Mouse (Mus musculus): ENCODE results near the gene Gm20388.

Gene Gm20388

DNA sequence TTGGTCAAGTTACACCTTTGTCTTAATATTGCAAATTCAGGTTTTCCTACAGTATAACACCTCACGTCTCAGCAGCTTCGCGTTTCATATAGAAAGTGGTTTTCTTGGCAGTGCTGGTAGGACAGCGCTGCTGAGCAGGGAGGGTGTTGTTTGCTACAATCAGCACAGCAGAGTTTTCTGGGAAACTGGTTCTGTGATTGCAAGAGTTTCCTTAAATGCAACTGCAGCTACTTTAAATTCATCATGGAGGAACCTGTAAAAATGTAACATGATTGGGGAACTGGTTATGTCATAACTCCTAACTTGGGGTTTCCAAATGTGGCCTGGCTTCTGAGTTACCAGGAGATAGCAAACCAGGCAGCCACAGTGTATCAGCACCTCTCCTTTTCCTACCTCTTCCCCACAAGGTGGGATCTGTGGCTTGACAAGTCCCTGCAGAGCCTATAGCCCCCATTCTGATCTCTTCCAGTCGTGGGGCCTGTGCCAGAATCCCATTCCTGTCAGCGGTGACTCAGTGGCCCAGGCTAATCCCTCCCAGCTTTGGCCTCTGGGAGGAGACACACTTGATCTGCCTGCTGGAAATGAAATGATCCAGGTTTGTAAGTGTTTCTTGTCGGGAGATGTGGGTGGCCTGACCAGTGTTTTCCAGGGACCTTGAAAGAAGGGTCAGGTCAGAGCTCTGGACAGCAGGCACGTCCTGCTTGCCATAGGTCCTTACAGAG is 2109.6 kb downstream of the Gm20388 start:
- DNase-seq (ENCODE audit: low spot score): no peak

DNA sequence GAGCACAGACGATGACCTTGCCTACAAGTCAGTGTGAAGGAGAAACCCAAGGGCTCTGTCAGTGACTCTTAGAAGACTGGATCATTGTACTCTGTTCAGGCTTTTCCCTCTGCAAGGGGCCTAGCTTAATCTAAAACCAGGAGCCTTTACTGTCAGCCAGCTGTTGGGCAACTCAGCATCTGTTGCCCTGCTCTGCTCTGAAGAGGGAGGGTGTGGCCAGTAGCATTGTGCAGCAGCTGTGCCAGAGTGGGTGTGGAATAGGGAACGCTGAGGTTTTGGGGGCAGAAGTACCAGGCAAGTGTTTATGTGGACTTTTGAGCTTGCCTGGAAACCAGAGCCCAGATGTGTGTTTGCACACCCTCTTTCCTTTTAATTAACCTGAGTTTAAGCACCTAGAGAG is 2111.1 kb downstream of the Gm20388 start:
- no peak for DNase-seq (ENCODE audit: low spot score)

DNA sequence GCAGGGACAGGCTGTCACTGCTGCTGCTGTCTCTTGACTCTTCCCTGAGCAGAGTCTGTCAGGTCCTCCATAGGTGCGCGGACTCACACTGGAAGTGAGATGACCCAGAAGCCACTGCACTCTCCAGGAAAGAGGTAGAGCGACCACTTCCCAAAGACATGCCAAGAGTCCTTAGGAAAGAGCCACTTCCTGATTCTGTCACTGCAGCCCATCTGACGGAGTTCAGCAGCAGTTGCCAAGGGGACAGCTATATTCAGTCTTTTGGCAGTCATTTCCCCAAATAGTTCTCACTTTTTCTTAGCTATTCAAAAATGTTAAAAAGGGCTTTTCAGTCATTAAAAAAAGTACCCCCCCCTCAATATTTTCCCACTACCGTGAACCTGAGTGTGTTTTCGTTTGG is 2111.6 kb downstream of the Gm20388 start:
- no peak for DNase-seq (ENCODE audit: low spot score)

DNA sequence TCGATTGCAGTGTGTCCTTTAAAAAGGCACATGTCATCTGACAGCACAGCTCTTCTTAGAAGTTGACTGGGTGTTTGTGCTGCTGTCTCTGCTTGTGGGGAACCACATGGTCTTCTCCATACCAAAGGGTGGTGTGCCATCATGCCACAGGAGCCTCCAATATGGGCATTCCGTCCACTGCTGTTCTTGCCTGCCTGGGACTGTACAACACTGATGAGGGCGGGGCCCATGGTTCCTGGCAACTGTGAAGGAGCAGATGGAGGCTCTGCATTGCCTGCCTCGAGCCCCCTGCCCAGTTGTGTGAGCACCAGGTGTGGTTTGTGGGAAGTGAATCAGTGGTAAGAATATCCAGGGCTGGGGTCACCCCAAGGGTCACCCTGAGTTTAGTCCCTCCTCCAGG is 2112.1 kb downstream of the Gm20388 start:
- DNase-seq (ENCODE audit: low spot score): no peak

DNA sequence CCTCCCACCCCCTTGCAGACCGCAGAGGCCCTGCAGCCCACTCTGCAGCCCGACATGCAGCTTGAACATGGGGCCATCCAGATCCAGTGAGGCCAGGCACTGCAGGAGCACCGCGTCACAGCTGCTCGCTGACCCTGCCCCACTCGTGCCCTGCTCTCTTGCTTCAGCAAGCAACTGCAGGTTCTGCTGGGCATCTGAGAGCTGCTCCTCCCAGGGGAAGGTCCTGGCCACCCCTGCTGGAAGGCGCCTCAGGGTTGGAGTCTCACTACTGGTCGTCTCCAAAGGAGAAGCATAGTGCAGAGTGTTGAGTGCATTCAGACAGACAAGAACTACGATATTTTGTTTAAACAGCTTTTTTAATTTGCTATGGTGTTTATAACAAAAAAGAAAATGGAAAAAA is 2114.9 kb downstream of the Gm20388 start:
- DNase-seq (ENCODE audit: low spot score): no peak

DNA sequence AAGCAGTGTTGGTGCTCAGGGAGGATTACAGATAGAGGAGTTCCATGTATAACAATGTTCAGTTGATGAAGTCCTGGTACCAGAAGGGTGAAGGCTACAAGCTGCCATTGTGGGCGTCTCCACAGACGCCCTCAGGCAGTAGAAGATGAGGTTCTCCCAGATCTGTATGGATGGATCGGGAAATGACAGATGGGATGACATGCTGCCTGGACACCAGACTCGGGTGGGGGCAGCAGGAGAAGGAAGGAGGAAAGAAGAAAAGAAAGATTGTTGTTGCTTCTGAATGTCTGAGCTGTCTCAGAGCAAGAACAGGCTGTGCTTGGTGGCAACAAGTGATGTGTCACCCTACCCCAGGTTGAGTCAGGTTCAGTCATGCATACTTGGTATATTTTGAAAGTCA is 2117.5 kb downstream of the Gm20388 start:
- DNase-seq (ENCODE audit: low spot score): no peak

DNA sequence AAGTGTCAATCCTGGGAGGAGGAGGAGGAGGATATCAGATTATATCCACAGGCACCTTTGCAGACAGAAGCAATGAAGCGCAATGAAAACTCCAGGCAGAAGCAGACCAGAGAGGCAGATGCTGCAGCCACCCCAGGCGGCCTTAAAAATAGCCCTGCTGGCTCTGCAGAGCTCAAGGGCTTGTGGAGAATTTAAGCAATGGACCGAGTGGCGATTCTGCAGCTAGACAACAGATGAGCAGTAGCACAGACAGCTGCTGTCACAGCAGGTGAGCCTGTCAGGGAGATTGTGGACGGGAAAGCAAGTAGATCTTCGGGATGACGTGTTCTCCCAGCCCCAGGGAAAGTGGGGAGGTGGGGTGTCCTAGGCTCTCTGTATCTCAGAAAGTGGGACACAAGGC is 2120.3 kb downstream of the Gm20388 start:
- DNase-seq (ENCODE audit: low spot score): no peak

DNA sequence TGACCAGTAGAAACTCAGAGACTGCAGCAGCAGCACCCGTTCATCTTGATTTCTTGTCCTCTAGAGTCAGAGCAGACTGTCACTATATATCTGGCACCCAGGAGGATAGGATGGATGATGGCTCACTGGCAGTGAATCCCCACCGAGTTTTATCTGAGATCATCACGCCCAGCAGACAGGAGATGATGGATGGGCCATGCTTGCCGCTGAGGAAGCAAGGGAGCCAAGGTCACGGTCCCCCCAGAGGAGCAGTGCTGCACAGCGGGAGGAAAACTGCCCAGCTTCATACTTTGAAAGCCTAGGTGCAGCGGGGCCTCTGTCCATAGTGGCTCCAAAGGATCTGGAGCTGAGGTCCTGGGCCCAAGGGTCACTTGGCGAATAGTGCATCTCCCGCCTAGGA is 2122.1 kb downstream of the Gm20388 start:
- DNase-seq (ENCODE audit: low spot score): no peak

DNA sequence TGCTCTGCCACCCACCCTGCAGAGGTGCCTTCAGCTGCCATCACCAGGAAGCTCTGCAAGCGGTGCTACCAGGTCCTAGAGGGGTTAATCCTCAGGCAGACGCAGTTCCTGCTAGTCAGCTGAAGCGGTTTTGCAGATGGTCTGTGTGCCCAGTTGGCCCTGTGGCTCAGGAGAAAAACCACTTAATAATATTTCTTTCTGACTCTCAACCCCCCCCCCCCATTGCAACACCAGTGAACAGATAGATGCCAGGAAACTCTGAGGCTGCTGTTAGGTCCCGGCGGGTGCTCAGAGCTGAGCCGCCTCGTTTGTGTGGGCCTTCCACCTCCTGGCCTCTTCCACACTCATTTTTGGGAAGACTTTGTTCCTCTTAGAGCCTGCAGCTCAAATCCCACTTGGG is 2124.9 kb downstream of the Gm20388 start:
- DNase-seq (ENCODE audit: low spot score): no peak

DNA sequence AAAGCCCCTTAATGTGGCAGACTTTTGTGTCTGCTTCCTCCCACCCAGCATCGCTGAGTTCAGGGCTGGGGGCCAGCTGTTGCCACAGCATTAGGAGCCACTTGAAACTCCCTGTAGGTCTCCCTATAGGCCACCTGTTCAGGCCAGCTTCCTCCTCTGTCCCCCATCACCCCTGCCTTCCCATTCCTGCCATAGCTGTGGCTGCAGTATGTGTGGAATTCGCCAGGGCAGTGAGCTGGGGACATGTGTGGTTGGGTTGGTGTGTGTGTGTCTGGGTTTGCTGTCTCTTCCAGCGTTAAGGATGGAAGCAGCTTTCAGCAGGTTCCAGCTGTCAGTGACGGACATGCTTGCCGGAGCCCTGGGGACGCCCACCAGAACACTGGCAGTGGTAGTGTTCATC is 2125.7 kb downstream of the Gm20388 start:
- no peak for DNase-seq (ENCODE audit: low spot score)

DNA sequence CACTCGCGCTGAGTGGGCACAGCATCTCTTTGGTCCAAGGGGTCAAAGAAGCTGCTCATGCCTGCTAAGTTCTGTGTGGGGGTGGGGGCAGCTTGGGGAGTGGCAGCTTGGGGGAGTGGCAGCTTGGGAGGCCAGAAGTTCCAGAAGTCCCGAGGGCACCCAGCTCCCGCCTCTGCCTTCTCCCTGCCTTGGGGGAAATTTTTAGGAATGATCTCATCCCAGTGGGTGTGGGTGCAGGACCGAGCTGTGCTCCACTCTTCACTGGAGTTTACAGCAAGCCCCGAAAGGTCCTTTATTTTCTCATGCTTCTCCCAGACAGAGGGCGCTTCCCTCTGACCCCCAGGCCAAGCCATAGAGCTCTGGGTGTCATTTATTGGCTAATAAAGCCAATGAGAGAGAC is 2126.6 kb downstream of the Gm20388 start:
- DNase-seq (ENCODE audit: low spot score): no peak

DNA sequence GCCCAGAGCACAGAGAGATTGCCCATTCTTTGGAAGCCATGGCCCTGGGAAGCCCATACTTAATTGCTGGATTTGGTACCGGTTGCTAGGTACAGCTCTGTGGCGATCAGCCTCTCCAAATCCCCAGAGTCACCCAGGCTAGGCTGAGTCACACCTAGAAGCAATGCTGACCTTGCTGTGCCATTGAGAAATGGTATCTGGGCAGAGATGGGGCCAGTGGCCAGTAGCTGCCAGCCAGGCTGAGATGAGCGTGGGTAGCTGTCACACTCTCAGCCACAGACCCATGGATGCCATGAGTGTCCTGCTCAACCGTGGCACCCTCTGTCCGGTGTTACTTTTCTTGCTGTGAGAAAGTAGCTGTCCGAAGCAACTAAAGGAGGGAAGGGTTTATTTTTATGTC is 2127.4 kb downstream of the Gm20388 start:
- DNase-seq (ENCODE audit: low spot score): no peak

DNA sequence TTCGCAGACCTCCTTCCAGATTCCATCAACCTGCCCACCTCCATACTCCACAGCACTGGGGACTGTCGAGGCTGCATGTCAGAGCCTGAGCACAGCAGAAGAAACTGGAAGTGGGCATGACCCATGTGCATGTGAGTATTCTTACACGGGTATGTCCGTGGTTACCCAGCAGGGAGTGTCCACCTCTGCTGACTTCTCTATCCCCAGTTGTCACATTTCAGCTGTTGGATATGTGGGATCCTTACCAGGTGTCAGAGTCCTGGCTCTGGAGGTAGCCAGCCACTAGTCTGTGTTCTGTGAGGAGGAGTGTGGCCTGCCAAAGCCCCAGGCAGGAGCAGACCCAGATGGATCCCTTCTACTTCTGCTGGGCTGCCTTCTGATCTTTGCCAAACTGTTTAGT is 2128.8 kb downstream of the Gm20388 start:
- DNase-seq (ENCODE audit: low spot score): no peak

DNA sequence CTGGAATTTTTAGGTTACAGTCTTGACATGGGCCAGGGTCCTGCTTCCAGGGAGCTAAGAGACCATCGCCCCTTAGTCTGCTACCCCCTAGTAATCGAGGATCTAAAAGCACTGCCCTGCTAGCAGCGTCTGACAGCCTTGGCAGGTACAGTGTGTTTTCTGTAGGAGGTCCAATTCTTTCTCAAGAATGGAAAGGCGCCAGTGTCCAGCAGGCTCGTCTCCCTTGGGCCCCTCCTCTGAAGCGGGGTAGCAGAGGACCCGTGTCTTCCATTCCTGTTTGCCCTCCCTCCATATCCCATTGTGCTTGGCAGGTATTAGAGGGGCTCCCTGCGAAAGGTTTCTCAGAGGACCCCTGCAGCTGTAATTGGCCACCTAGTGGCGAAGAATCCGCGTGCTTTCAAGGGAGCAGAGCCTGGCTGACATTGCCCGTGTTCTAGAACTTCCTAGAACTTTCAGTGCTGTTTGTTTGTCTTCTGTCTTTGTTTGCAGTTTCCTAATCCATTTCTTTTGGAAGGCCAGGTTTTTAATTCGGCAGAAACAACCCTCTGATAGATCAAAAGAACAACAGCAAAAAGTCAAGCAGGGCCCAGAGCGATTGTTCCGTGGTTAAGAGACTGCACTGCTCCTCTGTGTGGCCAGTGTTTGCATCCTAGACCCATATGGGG is 2136.7 kb downstream of the Gm20388 start:
- no peak for DNase-seq (ENCODE audit: low spot score)

DNA sequence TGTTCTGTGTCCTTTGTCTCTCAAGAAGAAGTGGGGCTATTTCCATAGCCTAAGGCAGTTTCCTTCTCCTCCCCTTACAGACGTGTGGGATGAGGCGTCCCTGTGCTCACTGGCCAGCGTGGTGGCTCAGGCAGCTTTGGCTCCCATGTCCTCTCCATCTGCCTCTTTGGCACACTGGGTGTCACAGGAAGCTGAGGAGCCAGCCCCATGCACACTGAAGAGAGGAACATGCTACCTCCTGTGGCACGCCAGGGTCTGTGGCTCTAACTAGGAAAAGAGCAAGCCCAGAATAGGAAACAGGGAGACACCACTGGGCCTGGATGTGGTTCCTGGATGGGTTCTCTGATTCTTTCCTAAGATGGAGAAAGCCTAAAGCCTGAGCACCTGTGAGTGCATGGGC is 2138.6 kb downstream of the Gm20388 start:
- no peak for DNase-seq (ENCODE audit: low spot score)

DNA sequence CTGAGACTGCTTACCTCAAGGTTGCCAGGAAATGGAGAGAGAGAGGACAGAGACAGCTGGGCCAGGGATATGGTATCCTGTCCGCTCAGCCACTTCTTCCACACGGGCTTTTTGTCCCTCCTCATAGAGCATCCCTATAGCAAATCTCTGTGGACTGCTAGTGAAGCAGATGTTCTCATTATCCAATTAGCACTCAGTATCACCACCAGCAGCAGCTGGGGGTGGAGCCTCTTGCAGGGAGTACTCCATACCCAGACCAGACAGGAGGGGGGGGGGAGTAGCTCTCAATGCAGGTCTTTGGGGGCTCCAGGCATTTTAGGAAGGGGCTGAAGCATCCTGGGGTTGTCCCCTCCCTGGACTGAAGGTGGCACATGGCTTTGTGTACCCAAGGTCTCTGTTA is 2139.3 kb downstream of the Gm20388 start:
- no peak for DNase-seq (ENCODE audit: low spot score)

DNA sequence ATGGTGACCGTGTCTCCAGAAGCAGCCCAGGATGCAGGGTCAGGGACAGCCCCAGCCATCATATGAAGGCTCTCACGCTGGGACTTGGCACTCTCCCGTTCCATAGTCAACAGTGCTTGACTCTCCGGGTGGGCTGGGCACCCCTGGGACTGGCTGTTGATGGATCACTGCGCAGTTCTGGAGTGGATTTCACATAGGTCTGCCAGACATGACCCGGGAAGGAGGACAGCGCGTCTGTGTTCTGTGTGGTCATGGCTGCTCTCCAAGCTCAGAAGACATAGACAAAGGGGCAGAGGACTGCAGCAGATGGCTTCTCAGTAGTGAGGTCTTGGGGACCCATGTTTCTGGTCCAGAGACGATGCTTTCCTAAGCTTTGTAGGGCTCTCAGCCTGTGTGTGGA is 2140.0 kb downstream of the Gm20388 start:
- no peak for DNase-seq (ENCODE audit: low spot score)

DNA sequence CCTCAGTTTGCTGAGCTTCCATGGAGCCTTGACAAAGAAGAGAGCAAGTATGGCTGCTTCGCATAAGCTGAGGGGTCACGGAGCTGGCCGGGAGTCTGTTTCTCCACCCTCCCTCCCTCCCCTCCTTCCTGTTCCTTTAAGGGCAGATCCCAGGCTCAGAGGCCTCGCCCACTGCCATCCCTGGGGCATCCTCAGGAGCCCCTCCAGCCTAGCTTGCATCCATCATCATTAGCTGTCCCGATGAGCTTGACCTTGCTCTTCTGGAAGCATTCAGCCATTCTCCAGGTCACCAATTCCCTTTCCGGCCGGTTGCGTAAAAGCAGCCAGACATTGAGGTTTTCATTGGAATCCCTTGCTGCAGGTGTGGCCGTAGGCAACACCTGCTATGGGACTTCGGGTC is 2144.7 kb downstream of the Gm20388 start:
- DNase-seq (ENCODE audit: low spot score): no peak

DNA sequence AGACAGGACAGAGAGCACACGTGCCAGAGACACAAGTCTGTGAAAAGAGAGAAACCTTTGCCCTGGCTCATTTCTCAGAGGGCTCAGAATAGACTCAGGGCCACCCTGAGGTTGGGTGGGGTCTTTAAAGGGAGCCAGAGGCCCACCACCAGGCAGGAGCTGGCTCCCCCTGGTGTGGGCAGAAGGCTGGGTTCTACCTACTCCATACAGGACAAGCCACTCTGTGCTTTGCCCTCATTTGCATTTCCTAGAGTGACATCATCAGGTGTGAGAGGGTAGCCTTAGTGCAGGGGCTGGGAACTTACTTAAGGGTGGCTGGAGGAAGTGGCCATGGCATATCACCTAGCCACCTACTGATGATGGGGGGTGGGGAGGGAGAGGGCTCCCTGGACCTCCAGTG is 2145.5 kb downstream of the Gm20388 start:
- DNase-seq (ENCODE audit: low spot score): no peak

DNA sequence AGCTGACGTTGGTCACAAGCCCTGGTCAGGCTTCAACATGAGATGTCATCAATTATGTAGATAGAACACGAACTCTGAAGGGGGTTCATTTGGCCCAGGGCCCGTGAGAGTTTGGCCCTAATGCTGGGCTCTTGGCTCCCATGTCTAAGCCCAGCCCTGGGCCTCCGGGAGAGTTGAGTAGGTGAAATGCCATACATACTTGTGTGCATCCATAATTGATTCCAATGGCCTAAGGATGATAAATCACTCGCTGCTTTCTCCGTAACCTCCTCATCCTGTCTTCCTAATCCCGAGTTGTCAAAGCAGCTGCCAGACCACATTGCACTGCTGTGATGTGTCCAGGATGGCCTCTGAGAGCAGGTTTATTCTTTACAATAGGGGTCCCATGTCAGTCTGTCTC is 2146.2 kb downstream of the Gm20388 start:
- DNase-seq (ENCODE audit: low spot score): no peak

DNA sequence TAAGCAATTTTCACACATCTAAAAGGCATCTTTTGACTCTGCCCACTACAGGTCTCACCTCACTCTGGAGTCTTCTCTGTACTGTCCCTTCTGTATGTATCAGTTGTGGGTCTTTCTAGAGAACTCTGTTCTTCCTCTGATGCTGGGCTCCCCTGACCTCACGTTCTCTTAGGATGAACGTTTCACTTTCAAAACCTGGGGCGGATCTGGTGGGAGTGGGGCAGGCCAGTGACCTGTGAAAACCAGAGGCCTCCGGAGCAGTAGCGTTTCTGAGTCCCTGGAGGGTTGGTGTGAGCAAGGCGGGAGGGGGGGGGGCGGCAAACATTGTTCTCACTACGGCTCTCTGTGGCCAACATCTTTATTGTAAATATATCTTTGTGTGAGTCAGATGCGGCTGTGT is 2147.9 kb downstream of the Gm20388 start:
- no peak for DNase-seq (ENCODE audit: low spot score)

DNA sequence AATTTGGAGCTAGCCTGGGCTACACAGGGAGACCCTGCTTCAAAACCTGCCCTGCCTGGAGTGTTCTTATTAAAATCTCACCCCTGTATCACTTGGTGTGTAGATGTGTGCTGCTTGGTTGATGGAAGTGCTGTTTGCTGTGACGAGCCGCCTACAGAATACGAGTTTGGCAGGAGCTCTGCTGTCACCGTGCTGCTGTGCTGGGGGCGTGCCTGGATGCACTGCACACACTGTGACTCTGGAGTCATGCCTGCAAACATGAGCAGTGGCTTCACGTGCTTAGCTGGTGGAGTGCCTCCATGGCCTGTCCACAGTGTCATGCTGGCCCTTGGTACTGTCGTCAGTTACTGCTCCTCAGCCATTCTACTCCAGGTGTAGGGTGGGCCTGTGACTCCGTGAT is 2148.3 kb downstream of the Gm20388 start:
- no peak for DNase-seq (ENCODE audit: low spot score)

DNA sequence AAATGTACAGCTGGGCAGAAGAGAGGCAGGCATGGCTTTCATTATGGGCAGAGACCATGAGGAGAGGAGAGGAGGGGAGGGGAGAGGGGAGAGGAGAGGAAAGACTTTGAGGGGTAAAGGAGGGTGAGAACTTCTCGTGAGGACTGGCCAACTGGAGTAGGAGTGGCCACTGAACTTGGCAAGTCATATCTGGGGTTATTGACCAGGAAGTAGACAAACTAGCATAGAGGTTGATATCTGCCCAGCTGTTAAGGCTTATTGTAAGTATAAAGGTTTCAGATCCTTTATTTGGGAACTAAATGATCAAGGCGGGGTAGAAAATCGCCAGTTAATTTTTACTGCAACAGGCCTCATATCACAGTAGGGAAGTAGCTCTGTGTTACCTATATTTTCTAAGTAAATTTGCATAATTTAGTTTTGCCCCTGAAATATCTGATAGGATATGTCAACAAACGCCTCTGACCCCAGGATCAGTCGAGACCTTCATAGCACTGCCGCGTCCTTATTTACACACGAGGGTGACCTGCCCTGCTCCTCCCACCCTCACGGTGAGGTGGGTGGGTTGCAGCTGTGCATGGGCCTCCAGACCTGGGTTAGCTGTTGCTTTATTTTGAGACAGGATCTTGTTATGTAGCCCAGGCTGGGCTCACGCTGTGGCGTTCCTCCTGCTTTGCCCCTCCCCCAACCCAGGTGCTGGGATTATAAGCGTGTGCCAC is 2152.0 kb downstream of the Gm20388 start:
- DNase-seq (ENCODE audit: low spot score): no peak

DNA sequence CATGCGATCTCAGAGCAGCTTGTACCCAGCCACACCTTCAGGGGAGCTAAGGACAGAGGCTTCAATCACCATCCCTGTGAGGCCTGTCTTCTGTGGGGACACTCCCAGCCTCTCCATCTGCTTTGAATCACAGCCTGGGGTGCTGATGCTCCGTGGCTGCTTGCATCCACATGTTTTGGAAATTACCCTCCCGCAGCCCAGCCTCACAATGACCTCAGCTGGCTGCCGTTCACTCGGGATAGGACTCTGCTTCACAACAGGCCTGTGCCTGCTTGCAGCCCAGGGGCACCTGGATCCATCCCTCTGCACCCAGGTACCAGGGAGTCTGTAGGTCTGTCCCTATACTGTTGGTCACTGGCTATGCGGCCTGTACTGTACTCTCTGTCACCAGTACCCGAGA is 2153.7 kb downstream of the Gm20388 start:
- DNase-seq (ENCODE audit: low spot score): no peak
